Mouse (Mus musculus) A20 (cell line): Measurements from ENCODE around the gene Corin.

Experiments used
- DNase-seq: peaks from one replicate; pipeline ENCODE4 v3.0.0-alpha.2; 2011; ENCODE audit warnings: low read depth, low spot score

Corin gene

GRCm38 (mm10) chr5:72330648-72331047 is 173.6 kb downstream of the Corin start:
- no peak for DNase-seq

- DNase-seq: no peak
These were observed 174.8 kb downstream of the Corin start for GRCm38 (mm10) chr5:72329453-72329852.

GRCm38 (mm10) chr5:72315282-72315681 is 189.0 kb downstream of the Corin start:
- no peak for DNase-seq

GRCm38 (mm10) chr5:72298418-72299104 is 205.7 kb downstream of the Corin start:
- DNase-seq: no peak

GRCm38 (mm10) chr5:72285077-72285476 is 219.2 kb downstream of the Corin start:
- DNase-seq: no peak

GRCm38 (mm10) chr5:72282907-72283306 is 221.4 kb downstream of the Corin start:
- DNase-seq: no peak

GRCm38 (mm10) chr5:72269652-72270051 is 234.6 kb downstream of the Corin start:
- DNase-seq: peak; percentile 75

GRCm38 (mm10) chr5:72269204-72269603 is 235.1 kb downstream of the Corin start:
- no peak for DNase-seq

GRCm38 (mm10) chr5:72266955-72267535 is 237.2 kb downstream of the Corin start:
- no peak for DNase-seq

GRCm38 (mm10) chr5:72264195-72264751 is 240.0 kb downstream of the Corin start:
- no peak for DNase-seq

- no peak for DNase-seq
These were observed 242.4 kb downstream of the Corin start for GRCm38 (mm10) chr5:72261802-72262324.

- DNase-seq: no peak
These were observed 245.0 kb downstream of the Corin start for GRCm38 (mm10) chr5:72259298-72259621.

- no peak for DNase-seq
These were observed 245.6 kb downstream of the Corin start for GRCm38 (mm10) chr5:72258409-72259297.

- DNase-seq: no peak
These were observed 247.2 kb downstream of the Corin start for GRCm38 (mm10) chr5:72257084-72257483.

GRCm38 (mm10) chr5:72254958-72255357 is 249.3 kb downstream of the Corin start:
- no peak for DNase-seq

- DNase-seq: no peak
These were observed 254.1 kb downstream of the Corin start for GRCm38 (mm10) chr5:72250180-72250579.
